Mouse (Mus musculus) erythroblast, embryonic 14.5 days (primary cell): ENCODE results near the gene Mid1. TPM values are rescaled to one million over a fixed set of nuclear protein-coding genes. Genes with fewer than 3 reads are reported as not detected.
"Not testable (repeated sequence)": the region's sequence is repeated elsewhere in the genome, so short reads cannot be mapped to it uniquely, and the experiment has no call there.

ENCODE experiments used
- H3K27me3 ChIP-seq: 2 replicates; pipeline ENCODE4 v1.6.1; 2012; ENCODE audit warnings: inconsistent platforms; ENCODE audit not compliant: control insufficient read depth
- H3K36me3 ChIP-seq: 2 replicates; pipeline ENCODE4 v1.6.1; 2012; ENCODE audit warnings: mild to moderate bottlenecking, inconsistent platforms; ENCODE audit not compliant: control insufficient read depth
- H3K4me1 ChIP-seq: 2 replicates; pipeline ENCODE4 v1.6.1; 2012; ENCODE audit warnings: inconsistent platforms; ENCODE audit not compliant: control insufficient read depth
- H3K4me3 ChIP-seq: replicated peaks from 2 replicates; pipeline ENCODE3; 2012; ENCODE audit warnings: moderate library complexity, mild to moderate bottlenecking, inconsistent platforms
- H3K9me3 ChIP-seq: 2 replicates; pipeline ENCODE4 v1.6.1; 2012; ENCODE audit warnings: low read length, inconsistent platforms, mixed read lengths; ENCODE audit not compliant: control insufficient read depth
- polyA plus RNA-seq: library from polyadenylated mRNA; stranded (reverse); fragments of >175 nt; gene quantifications from 2 replicates; pipeline ENCODE4 v1.2.3, GENCODE M21; 2012

The Mid1 gene
- polyA plus RNA-seq, 1 experiment = 2.8 TPM

GRCm38 (mm10) chrX:169999912-170000641, 315.1 kb downstream of the Mid1 start:
- Histone ChIP-seq H3K4me1 (peaks cover 15% of the 10 kb centered on the region), H3K9me3 (peaks cover 50% of the 10 kb centered on the region), H3K36me3 (peaks cover 11% of the 10 kb centered on the region), H3K27me3 (peaks cover 21% of the 10 kb centered on the region)
- not testable (repeated sequence) for H3K4me3 ChIP-seq

GRCm38 (mm10) chrX:170000642-170001387, 315.8 kb downstream of the Mid1 start:
- H3K4me3 ChIP-seq = not testable (repeated sequence)
- Histone ChIP-seq H3K4me1 (peaks cover 15% of the 10 kb centered on the region), H3K9me3 (peaks cover 50% of the 10 kb centered on the region), H3K36me3 (peaks cover 11% of the 10 kb centered on the region), H3K27me3 (peaks cover 16% of the 10 kb centered on the region)

GRCm38 (mm10) chrX:170001388-170001695, 316.3 kb downstream of the Mid1 start:
- H3K36me3 ChIP-seq, H3K4me3 ChIP-seq: not testable (repeated sequence)
- H3K27me3 ChIP-seq = peaks cover 13% of the 10 kb centered on the region
- H3K9me3 ChIP-seq = peaks cover 48% of the 10 kb centered on the region
- H3K4me1 ChIP-seq = peaks cover 15% of the 10 kb centered on the region

GRCm38 (mm10) chrX:170002510-170003197, 317.7 kb downstream of the Mid1 start:
- not testable (repeated sequence) for H3K4me1 ChIP-seq, H3K27me3 ChIP-seq, H3K36me3 ChIP-seq
- H3K4me3 ChIP-seq = peak overlapping the region; percentile 3
- H3K9me3 ChIP-seq = peaks cover 47% of the 10 kb centered on the region

GRCm38 (mm10) chrX:170003536-170003935, 318.5 kb downstream of the Mid1 start:
- not testable (repeated sequence) for H3K27me3 ChIP-seq
- peaks cover 48% of the 10 kb centered on the region for H3K9me3 ChIP-seq

GRCm38 (mm10) chrX:170004236-170004635, 319.2 kb downstream of the Mid1 start:
- H3K4me1 ChIP-seq, H3K36me3 ChIP-seq, H3K4me3 ChIP-seq, H3K27me3 ChIP-seq: not testable (repeated sequence)
- H3K9me3 ChIP-seq = peaks cover 52% of the 10 kb centered on the region

More at GRCm38 (mm10) chrX:170003536-170003935, 318.5 kb downstream of the Mid1 start:
- H3K36me3 ChIP-seq, H3K4me3 ChIP-seq, H3K4me1 ChIP-seq: not testable (repeated sequence)

- H3K4me1 ChIP-seq, H3K4me3 ChIP-seq, H3K36me3 ChIP-seq, H3K27me3 ChIP-seq: not testable (repeated sequence)
- peaks cover 55% of the 10 kb centered on the region for H3K9me3 ChIP-seq
Observed at GRCm38 (mm10) chrX:170004793-170005192, 319.8 kb downstream of the Mid1 start.

GRCm38 (mm10) chrX:170005194-170005593, 320.2 kb downstream of the Mid1 start:
- H3K27me3 ChIP-seq, H3K36me3 ChIP-seq, H3K4me3 ChIP-seq, H3K4me1 ChIP-seq: not testable (repeated sequence)
- peaks cover 58% of the 10 kb centered on the region for H3K9me3 ChIP-seq

GRCm38 (mm10) chrX:170005695-170006297, 320.8 kb downstream of the Mid1 start:
- H3K36me3 ChIP-seq, H3K4me3 ChIP-seq, H3K4me1 ChIP-seq: not testable (repeated sequence)
- peaks cover 58% of the 10 kb centered on the region for H3K9me3 ChIP-seq
- H3K27me3 ChIP-seq = peaks cover 12% of the 10 kb centered on the region

- H3K36me3 ChIP-seq = peaks cover 12% of the 10 kb centered on the region
Observed at GRCm38 (mm10) chrX:170006694-170007247, 321.8 kb downstream of the Mid1 start.

GRCm38 (mm10) chrX:170007375-170008178, 322.6 kb downstream of the Mid1 start:
- H3K4me1 ChIP-seq, H3K4me3 ChIP-seq: not testable (repeated sequence)
- H3K36me3 ChIP-seq = peaks cover 12% of the 10 kb centered on the region
- peaks cover 59% of the 10 kb centered on the region for H3K9me3 ChIP-seq
- H3K27me3 ChIP-seq = peaks cover 15% of the 10 kb centered on the region

More at GRCm38 (mm10) chrX:170006694-170007247, 321.8 kb downstream of the Mid1 start:
- H3K4me1 ChIP-seq, H3K4me3 ChIP-seq: not testable (repeated sequence)
- Histone ChIP-seq H3K9me3 (peaks cover 61% of the 10 kb centered on the region), H3K27me3 (peaks cover 15% of the 10 kb centered on the region)

GRCm38 (mm10) chrX:170008179-170008467, 323.1 kb downstream of the Mid1 start:
- not testable (repeated sequence) for H3K4me3 ChIP-seq, H3K4me1 ChIP-seq
- H3K36me3 ChIP-seq = peaks cover 14% of the 10 kb centered on the region
- peaks cover 61% of the 10 kb centered on the region for H3K9me3 ChIP-seq
- H3K27me3 ChIP-seq = peaks cover 15% of the 10 kb centered on the region

- Histone ChIP-seq H3K9me3 (peaks cover 59% of the 10 kb centered on the region), H3K27me3 (peaks cover 15% of the 10 kb centered on the region), H3K36me3 (peaks cover 14% of the 10 kb centered on the region)
- H3K4me1 ChIP-seq, H3K4me3 ChIP-seq: not testable (repeated sequence)
Observed at GRCm38 (mm10) chrX:170008584-170008983, 323.6 kb downstream of the Mid1 start.
